Mouse (Mus musculus) urinary bladder, postnatal 36 days (tissue): ENCODE measurements at regions not wholly inside any gene's neighbourhood (a gene's known extent, or its start where the extent isn't known, plus 50 kb on each side); places are given as distances from the start of the nearest gene placed in this dataset.
A peak's percentile ranks its signal among the peaks of the same experiment; 100 is the strongest.
"Not testable (repeated sequence)": the region's sequence is repeated elsewhere in the genome, so short reads cannot be mapped to it uniquely, and the experiment has no call there.

Experiments used
- DNase-seq, 2 experiments: peaks; one replicate each; pipeline ENCODE4 v3.0.0; 2022; ENCODE audit warnings: low spot score in 2 of 2, mixed read lengths in 1 of 2

DNA sequence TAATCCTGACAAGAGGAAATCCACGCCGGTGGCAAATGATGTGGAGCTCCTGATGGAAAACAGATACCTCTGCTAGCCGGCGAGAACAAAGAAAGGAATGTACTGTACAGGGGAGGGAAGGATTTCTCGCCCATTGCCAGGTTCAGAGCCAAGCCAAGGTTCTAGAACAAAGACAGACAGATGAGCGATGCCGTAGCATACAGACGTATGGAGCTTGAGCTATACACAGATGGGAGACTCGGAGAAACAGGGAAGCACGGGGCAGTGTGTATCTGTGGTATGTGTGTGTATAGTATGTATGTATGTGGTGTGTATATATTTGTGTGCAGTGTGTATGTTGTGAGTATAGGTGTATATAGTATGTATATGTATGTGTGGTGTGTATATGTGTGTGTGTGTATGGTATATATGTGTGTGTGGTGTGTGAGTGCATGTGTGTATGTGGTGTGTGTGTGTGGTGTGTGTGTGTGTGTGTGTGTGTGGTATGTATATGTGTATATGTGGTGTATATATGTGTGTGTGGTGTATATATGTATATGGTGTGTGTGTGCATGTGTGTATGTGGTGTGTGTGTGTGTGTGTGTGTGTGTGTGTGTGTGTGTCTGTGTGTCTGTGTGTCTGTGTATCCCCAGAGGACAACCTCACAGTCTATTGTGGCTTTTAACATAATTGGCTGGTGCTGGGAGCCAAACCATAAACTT lies 140.6 kb downstream of the Cand1 start:
- DNase-seq = no peak

DNA sequence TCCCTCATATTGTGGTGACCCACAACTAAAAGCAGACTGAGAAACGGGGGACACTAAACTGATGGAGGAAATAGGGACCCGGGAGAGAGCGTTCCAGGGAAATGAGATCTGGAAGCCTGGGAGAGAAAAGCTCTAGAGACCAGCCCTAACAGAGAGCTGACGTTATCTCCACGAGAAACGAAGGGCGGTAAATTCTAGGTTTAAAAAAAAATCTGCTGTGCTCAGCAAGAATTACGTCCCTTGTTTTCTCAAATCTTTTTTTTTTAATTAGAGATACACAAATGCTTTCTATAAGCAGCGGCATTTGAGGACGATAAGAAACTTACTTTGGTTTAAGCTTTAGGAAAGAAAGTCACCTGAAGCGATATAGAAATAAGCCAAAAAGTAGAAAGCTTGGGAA lies 145.7 kb downstream of the Cand1 start:
- DNase-seq = no peak

DNA sequence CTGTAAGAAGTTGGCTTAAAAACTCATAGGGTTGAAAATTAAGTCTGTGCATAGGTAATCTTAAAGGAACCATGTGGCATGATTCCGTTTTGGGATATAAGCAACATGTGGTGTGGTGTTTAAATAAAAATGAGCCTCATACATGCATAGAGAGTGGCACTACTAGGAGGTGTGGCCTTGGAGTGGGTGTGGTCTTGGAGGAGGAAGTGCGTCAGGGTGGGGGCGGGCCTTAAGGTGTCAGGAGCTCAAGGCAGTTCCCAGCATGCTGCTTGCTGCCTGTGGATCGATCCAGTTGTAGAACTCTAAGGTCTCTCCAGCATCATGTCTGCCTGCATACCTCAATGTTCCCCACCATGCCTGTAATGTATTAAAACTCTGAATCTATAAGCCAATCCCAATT lies 152.0 kb downstream of the Cand1 start:
- DNase-seq = no peak

GRCm38 (mm10) chr10:119087071-119087665 lies 152.7 kb downstream of the Cand1 start:
- DNase-seq = no peak

GRCm38 (mm10) chr10:119086450-119086849 lies 153.4 kb downstream of the Cand1 start:
- no peak for DNase-seq

- no peak for DNase-seq
These were observed 156.4 kb downstream of the Cand1 start for GRCm38 (mm10) chr10:119083431-119083830.

DNA sequence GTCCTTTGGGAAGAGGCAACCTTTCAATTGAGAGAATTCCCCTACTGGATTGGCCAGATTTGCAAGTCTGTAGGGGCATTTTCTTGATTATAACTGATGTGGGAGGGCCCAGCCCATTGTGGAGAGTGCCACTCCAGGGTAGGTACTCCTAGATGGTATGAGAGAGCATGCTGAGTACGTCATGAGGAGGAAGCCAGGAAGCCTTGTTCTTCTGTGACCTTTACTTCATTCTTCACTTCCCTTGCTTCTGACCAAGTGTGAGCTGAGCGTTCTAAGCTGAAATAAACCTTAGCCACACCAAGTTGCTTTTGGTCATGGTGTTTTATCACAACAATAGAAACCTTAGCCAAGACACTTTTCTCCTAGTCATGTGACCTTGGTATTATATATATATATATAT lies 157.0 kb downstream of the Cand1 start:
- no peak for DNase-seq

DNA sequence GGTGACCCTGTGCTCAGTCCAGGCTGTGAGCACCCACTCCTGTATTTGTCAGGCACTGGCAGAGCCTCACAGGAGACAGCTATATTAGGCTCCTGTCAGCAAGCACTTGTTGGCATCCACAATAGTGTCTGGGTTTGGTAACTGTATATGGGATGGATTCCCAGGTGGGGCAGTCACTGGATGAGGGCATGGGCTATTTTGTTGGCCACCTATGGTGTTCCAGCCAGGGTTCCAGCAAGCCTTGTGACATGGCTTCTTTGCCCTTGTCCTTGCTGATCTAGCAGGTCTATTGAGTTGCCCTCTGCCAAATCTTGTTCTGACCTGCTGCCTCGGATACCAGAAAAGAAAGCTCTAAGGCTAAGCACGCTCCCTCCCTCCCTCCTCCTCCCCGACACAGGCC lies 158.1 kb downstream of the Cand1 start:
- not testable (repeated sequence) for DNase-seq

DNA sequence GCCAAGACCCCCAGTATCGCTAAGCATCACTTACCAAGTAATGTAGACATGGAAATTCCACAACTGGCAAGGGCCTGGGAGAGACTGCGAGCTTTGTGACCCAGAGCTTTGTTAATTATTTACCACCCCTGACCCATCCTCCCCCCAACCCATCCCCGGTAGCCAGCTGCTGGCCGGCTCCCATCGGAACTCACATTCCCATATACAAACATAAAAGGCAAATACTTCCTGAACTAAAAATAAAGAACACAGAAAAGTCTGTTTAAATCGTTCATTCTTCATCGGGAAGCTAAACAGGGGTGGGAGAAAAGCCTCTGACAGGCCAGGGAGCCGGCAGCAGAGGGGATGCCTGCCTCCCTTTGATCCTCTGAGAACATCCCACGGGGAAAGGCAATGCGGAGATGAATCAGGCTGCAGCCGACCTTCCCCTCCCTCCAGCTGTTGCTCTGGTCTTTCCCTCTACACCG lies 163.7 kb downstream of the Cand1 start:
- no peak for DNase-seq

DNA sequence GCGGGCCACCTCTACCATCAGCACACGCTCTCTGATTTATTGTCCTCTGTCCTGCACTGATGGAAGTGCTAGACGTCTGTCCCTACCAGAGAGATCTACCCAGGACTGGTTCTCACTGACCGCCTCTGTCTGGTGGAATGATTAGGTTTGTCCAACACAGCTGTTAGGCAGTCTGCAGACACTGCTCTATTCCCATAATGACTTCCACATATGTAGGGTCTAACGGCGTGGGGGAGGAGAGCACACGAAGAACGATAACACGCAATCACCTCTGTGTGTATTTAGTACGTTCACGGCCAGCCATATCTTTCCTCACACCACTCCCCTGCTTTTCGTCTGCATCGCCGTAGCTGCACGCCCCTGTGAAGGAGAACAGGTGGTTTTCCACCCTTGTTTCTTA lies 165.0 kb downstream of the Cand1 start:
- DNase-seq = no peak

- DNase-seq = no peak
These were observed 165.9 kb downstream of the Cand1 start for GRCm38 (mm10) chr10:119073991-119074390.

DNA sequence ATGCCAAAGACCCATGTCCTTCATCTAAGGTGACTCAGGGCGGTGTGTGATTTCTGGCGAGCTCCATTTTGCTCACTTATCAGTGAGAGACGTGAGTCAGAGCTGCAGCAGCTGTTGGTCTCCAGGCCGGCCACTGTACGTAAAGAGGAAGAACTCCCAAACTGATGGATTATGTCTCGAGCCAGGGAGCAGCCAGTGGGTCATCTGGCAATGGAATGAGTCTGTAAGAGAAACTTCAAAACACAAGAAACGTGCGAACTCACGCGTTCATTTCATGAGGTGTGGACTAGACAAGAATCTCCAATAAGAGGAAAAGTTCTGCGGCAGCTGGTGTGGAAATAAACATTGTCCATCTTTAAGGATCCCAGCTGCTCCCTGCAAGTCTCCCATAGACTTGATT lies 170.4 kb downstream of the Cand1 start:
- peak in 1 of 2 experiments; percentile 10 for DNase-seq

DNA sequence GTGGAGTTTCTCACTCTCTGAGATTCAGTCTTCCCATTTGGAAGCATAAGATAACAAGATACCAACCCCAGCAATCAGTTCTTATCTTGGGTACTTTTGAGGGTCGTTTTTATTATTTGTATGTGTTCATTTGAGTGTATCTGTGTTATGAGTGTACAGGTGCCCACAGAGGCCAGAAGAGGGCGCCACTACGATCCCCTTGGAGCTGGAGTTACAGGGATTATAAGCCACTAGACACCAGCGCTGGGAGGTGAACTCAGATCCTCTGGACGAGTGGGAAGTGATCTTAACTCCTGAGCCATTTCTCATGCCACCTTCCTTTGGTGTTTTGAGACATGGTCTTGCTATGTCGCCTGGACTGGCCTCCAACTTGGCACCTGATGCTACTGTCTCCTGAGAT lies 172.0 kb downstream of the Cand1 start:
- no peak for DNase-seq

GRCm38 (mm10) chr10:119067366-119067765 lies 172.5 kb downstream of the Cand1 start:
- DNase-seq = no peak

- DNase-seq = peak; percentile 14 to 51
These were observed 173.9 kb downstream of the Cand1 start for GRCm38 (mm10) chr10:119065974-119066373.

- DNase-seq = peak in 1 of 2 experiments; percentile 49
These were observed 174.6 kb downstream of the Cand1 start for GRCm38 (mm10) chr10:119065133-119065817.

GRCm38 (mm10) chr10:119064218-119064617 lies 175.6 kb downstream of the Cand1 start:
- DNase-seq = no peak

GRCm38 (mm10) chr10:119063209-119063699 lies 176.6 kb downstream of the Cand1 start:
- no peak for DNase-seq

- DNase-seq = peak in 1 of 2 experiments; percentile 30
These were observed 177.8 kb downstream of the Cand1 start for GRCm38 (mm10) chr10:119061958-119062599.

DNA sequence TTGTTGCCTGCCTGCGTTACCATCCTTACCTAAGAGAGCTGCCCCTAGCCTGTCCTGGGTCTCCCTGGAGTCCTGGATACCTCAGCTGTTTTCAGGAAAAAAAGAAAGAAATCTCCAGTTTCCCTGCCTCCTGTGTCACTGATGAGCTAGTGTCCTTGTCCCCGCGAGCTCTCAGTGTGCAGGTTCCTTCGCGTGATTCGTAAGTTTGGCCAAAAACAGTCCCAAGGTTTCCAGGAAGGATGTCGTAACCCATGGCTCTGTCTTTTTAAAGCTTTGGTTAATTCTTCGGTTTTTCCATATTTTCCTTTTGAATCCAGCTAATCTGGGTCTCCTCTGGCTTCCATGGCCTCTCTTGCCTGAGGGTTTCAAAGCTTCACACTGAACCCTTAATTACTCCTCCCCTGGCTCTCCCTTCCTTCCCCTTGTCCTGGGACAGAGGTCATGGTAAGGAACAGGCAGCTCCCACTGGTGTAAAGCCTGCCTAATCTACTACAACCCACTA lies 178.5 kb downstream of the Cand1 start:
- no peak for DNase-seq

- DNase-seq = no peak
These were observed 181.3 kb downstream of the Cand1 start for GRCm38 (mm10) chr10:119058493-119059020.
